Mouse (Mus musculus): ENCODE measurements around the gene Saxo1. TPM values are rescaled to one million over a fixed set of nuclear protein-coding genes. Genes with fewer than 3 reads are reported as not detected.
A peak's percentile ranks its signal among the peaks of the same experiment; 100 is the strongest.

Gene Saxo1
- polyA plus RNA-seq, 1 experiment from 2014 or later: 0.15 TPM

GRCm38 (mm10) chr4:86410946-86411345, 147.2 kb downstream of the Saxo1 start:
- H3K4me1 ChIP-seq: peaks cover 17% of the 10 kb centered on the region; the same call in 1 of the 2 replicates
- H3K36me3 ChIP-seq: no peaks in the 10 kb centered on the region
- 86% methylated on average over 3 of the region's 3 CpGs for WGBS
- H3K27me3 ChIP-seq (replicated peaks): no peaks in the 10 kb centered on the region
- no peaks in the 10 kb centered on the region for H3K9me3 ChIP-seq
- H3K9ac ChIP-seq: no peak overlapping the region
- no peak overlapping the region for H3K4me2 ChIP-seq
- ATAC-seq (ENCODE audit: insufficient read depth, low FRiP score, low read depth): no peak
- no peak overlapping the region for H3K4me3 ChIP-seq (replicated peaks)
- H3K27ac ChIP-seq: no peak overlapping the region

DNA sequence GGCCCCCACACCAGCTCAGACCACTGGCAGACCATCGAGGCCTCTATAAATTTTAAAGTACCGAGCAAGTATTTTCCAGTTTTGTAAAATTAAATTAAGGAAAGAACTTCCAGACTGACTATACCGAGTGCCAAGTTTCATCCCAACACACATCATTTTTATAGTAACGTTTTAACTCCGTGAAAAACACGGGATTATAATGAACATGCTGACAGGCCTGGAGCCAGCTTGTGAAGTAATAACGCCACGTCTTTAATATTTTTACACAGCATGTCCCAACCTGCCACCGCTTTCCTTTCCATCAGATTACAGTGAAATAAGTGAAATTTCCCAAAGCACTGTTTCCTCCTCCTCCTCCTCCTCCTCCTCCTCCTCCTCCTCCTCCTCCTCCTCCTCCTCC, 149.7 kb downstream of the Saxo1 start:
- H3K4me1 ChIP-seq: peaks cover 17% of the 10 kb centered on the region; the same call in 1 of the 2 replicates
- H3K9ac ChIP-seq: no peak overlapping the region
- no peaks in the 10 kb centered on the region for H3K9me3 ChIP-seq
- no peak overlapping the region for H3K4me2 ChIP-seq
- ATAC-seq (ENCODE audit: insufficient read depth, low FRiP score, low read depth): no peak
- H3K4me3 ChIP-seq (replicated peaks): no peak overlapping the region
- no peaks in the 10 kb centered on the region for H3K36me3 ChIP-seq
- 55% methylated on average over 9 of the region's 9 CpGs for WGBS
- 0 out of 2 replicates have a peak overlapping the region, but pooled peaks have one; percentile 51 for H3K27ac ChIP-seq
- no peaks in the 10 kb centered on the region for H3K27me3 ChIP-seq (replicated peaks)

GRCm38 (mm10) chr4:86407200-86407527, 151.0 kb downstream of the Saxo1 start:
- no peaks in the 10 kb centered on the region for H3K9me3 ChIP-seq
- H3K27ac ChIP-seq: 0 out of 2 replicates have a peak overlapping the region, but pooled peaks have one; percentile 21
- H3K4me3 ChIP-seq (replicated peaks): no peak overlapping the region
- 64% methylated on average over 3 of the region's 3 CpGs for WGBS
- H3K36me3 ChIP-seq: no peaks in the 10 kb centered on the region
- H3K4me2 ChIP-seq: no peak overlapping the region
- H3K27me3 ChIP-seq (replicated peaks): no peaks in the 10 kb centered on the region
- no peak overlapping the region for H3K9ac ChIP-seq
- ATAC-seq (ENCODE audit: insufficient read depth, low FRiP score, low read depth): no peak
- peaks cover 17% of the 10 kb centered on the region; the same call in 1 of the 2 replicates for H3K4me1 ChIP-seq

DNA sequence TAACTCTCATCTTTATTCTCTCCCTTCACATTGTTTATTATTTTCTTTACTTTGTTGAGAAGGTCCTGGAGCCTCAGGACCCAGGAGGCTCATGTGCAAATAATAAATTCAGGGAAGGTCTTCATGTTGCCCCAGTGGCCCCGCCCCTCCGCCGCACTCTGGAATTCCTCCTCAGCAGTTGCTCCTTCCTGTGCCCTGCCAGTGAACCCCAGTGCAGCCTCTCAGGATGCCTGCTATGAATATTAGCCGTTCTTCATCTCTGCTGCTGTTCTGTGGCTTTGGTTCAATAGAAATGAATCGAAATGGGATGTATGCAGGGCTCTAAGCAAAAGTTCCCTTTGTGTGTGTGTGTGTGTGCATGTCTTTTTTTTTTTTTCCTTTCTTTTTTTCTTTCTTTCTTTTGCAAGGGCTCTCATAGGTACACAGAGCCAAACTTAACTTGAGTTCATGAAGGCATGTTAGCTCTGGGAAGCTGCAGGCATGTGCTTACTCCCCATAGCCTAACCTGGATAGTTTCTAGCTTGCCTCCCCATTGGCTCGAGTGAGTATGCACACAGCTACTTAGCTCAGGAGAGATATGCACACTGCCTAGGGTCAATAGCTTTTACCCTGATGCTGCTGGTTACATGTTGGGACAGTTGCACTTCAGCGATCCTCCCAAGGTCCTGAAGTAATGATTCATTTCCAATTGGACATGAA, 151.5 kb downstream of the Saxo1 start:
- no peaks in the 10 kb centered on the region for H3K9me3 ChIP-seq
- H3K4me3 ChIP-seq (replicated peaks): no peak overlapping the region
- H3K4me1 ChIP-seq: peaks cover 17% of the 10 kb centered on the region; the same call in 1 of the 2 replicates
- no peak overlapping the region for H3K9ac ChIP-seq
- H3K27ac ChIP-seq: 0 out of 2 replicates have a peak overlapping the region, but pooled peaks have one; percentile 21
- no peaks in the 10 kb centered on the region for H3K27me3 ChIP-seq (replicated peaks)
- H3K4me2 ChIP-seq: no peak overlapping the region
- no peaks in the 10 kb centered on the region for H3K36me3 ChIP-seq
- ATAC-seq (ENCODE audit: insufficient read depth, low FRiP score, low read depth): peak; percentile 47; the same call in 1 of the 2 replicates
- WGBS: 31% methylated on average over 7 of the region's 7 CpGs

DNA sequence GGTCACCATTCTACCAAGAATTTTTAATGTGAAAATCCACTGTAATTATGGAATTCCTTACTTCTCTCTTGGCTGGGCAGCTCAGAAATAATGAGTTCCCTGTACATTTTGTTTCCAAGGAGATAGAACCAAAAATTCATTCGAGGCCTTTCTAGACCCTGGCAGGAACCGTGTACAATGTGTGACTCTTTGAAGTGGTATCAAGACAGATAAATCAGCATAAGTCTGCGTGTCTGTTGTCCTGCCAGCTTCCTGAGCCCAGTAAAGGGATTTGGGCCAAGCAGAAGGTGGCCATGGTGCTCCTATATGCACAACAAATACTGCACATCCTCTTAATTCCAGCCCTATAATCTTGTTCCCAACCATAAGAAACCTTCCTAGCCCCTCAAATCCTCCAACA, 157.0 kb downstream of the Saxo1 start:
- H3K4me1 ChIP-seq: 0 out of 2 replicates have a peak, but pooled peaks cover under 1% of the 10 kb centered on the region
- WGBS: 57% methylated on average over 3 of the region's 3 CpGs
- no peak overlapping the region for H3K9ac ChIP-seq
- no peak overlapping the region for H3K4me3 ChIP-seq (replicated peaks)
- no peak for ATAC-seq (ENCODE audit: insufficient read depth, low FRiP score, low read depth)
- H3K27ac ChIP-seq: no peak overlapping the region
- H3K4me2 ChIP-seq: no peak overlapping the region
- no peaks in the 10 kb centered on the region for H3K9me3 ChIP-seq
- no peaks in the 10 kb centered on the region for H3K36me3 ChIP-seq
- H3K27me3 ChIP-seq (replicated peaks): no peaks in the 10 kb centered on the region

DNA sequence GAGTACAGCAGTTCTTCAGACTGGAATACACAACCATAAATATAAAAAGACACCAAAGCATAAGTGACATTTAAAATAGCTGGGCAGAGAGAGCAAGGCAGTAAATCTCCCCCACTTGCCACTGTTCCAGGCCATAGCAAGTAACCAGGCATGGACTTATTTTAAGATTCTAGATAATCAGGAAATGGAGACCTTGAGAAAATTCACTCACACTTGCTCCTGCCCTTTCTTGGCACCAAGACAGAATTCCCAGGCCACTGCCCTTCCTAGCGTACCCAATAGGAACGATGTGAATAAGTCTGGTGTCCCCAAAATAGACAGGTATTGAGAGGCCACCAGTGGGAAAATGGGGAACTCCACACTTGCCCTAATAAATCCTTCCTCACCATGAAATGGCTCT, 160.7 kb downstream of the Saxo1 start:
- H3K4me1 ChIP-seq: no peaks in the 10 kb centered on the region
- no peaks in the 10 kb centered on the region for H3K27me3 ChIP-seq (replicated peaks)
- H3K4me3 ChIP-seq (replicated peaks): no peak overlapping the region
- H3K36me3 ChIP-seq: no peaks in the 10 kb centered on the region
- H3K9ac ChIP-seq: no peak overlapping the region
- WGBS: 80% methylated on average over 2 of the region's 2 CpGs
- H3K27ac ChIP-seq: no peak overlapping the region
- ATAC-seq (ENCODE audit: insufficient read depth, low FRiP score, low read depth): no peak
- no peak overlapping the region for H3K4me2 ChIP-seq
- H3K9me3 ChIP-seq: no peaks in the 10 kb centered on the region

- H3K4me1 ChIP-seq: no peaks in the 10 kb centered on the region
- ATAC-seq (ENCODE audit: insufficient read depth, low FRiP score, low read depth): no peak
- WGBS: 77% methylated on average over 7 of the region's 7 CpGs
- no peak overlapping the region for H3K4me3 ChIP-seq (replicated peaks)
- no peaks in the 10 kb centered on the region for H3K36me3 ChIP-seq
- H3K27me3 ChIP-seq (replicated peaks): no peaks in the 10 kb centered on the region
- no peak overlapping the region for H3K27ac ChIP-seq
- no peaks in the 10 kb centered on the region for H3K9me3 ChIP-seq
- no peak overlapping the region for H3K9ac ChIP-seq
- H3K4me2 ChIP-seq: no peak overlapping the region
Measured at GRCm38 (mm10) chr4:86396672-86397288, 161.3 kb downstream of the Saxo1 start.

- ATAC-seq (ENCODE audit: insufficient read depth, low FRiP score, low read depth): no peak
- no peaks in the 10 kb centered on the region for H3K36me3 ChIP-seq
Measured at GRCm38 (mm10) chr4:86395636-86396035, 162.5 kb downstream of the Saxo1 start.

More at GRCm38 (mm10) chr4:86395636-86396035, 162.5 kb downstream of the Saxo1 start:
- Histone ChIP-seq H3K27ac (no peak overlapping the region), H3K4me1 (no peaks in the 10 kb centered on the region), H3K4me2 (no peak overlapping the region), H3K27me3 (replicated peaks) (no peaks in the 10 kb centered on the region), H3K9ac (no peak overlapping the region), H3K4me3 (replicated peaks) (no peak overlapping the region), H3K9me3 (no peaks in the 10 kb centered on the region)
- 75% methylated on average over 6 of the region's 6 CpGs for WGBS

Other genes with a start within 250 kb of the Saxo1 start
- gene Rraga, start 17.3 kb upstream of the Saxo1 start, polyA plus RNA-seq (2015; fragmentation: Nextera tagmentation; extraction: Ambion mirVana): 73.3 and 78.0 TPM in 2 replicates
- 14.4 and 14.5 TPM in 2 replicates for gene Haus6, start 53.7 kb upstream of the Saxo1 start, polyA plus RNA-seq (2015; fragmentation: Nextera tagmentation; extraction: Ambion mirVana)
- gene Plin2, start 111.7 kb upstream of the Saxo1 start, polyA plus RNA-seq (2015; fragmentation: Nextera tagmentation; extraction: Ambion mirVana): 76.3 and 82.3 TPM in 2 replicates
- 7.6 and 9.3 TPM in 2 replicates for gene Dennd4c, start 190.2 kb upstream of the Saxo1 start, polyA plus RNA-seq (2015; fragmentation: Nextera tagmentation; extraction: Ambion mirVana)

Data from stomach, embryonic 15.5 days (tissue).